Mouse (Mus musculus) forebrain, postnatal 0 days (tissue): ENCODE data around the gene Gm5580. TPM values are rescaled to one million over a fixed set of nuclear protein-coding genes. Genes with fewer than 3 reads are reported as not detected.
"Not testable (repeated sequence)": the region's sequence is repeated elsewhere in the genome, so short reads cannot be mapped to it uniquely, and the experiment has no call there.

Source experiments
- ATAC-seq: fragments of 200-750 bp; cut with Nextera tagmentation; 2 replicates; pipeline ENCODE4 v1.8.0; 2017; ENCODE audit warnings: mild to moderate bottlenecking, moderate library complexity
- DNase-seq: peaks from one replicate; pipeline ENCODE4 v3.0.0-alpha.2; 2015
- H3K27ac ChIP-seq: fragments of 300-500 bp; sonication (generic); 2 replicates; pipeline ENCODE4 v1.5.1; 2014; ENCODE audit warnings: low read depth, mild to moderate bottlenecking, antibody characterized with exemption, low read length, moderate library complexity, mixed read lengths
- H3K27me3 ChIP-seq: fragments of 300-500 bp; sonication (generic); 2 replicates; pipeline ENCODE4 v1.6.1; 2014; ENCODE audit warnings: mild to moderate bottlenecking, low read length, mixed read lengths; ENCODE audit not compliant: insufficient read depth
- H3K36me3 ChIP-seq: fragments of 300-500 bp; sonication (generic); 2 replicates; pipeline ENCODE4 v1.6.1; 2014; ENCODE audit warnings: mild to moderate bottlenecking, moderate library complexity; ENCODE audit not compliant: insufficient read depth
- H3K4me1 ChIP-seq: fragments of 300-500 bp; sonication (generic); 2 replicates; pipeline ENCODE4 v1.6.1; 2014; ENCODE audit warnings: antibody characterized with exemption; ENCODE audit not compliant: insufficient read depth
- H3K4me2 ChIP-seq: fragments of 300-500 bp; sonication (generic); 2 replicates; pipeline ENCODE4 v1.6.1; 2014; ENCODE audit warnings: low read depth, mild to moderate bottlenecking, moderate library complexity
- H3K4me3 ChIP-seq: fragments of 300-500 bp; sonication (generic); 2 replicates; pipeline ENCODE4 v1.5.1; 2014; ENCODE audit warnings: low read depth, low read length, mixed read lengths
- H3K9ac ChIP-seq: fragments of 300-500 bp; sonication (generic); 2 replicates; pipeline ENCODE4 v1.6.1; 2014; ENCODE audit warnings: mild to moderate bottlenecking
- H3K9me3 ChIP-seq: fragments of 300-500 bp; sonication (generic); 2 replicates; pipeline ENCODE4 v1.6.1; 2016; ENCODE audit warnings: low read length
- CTCF ChIP-seq: sonication (generic); IDR thresholded peaks from 2 replicates; pipeline ENCODE4 v1.5.1; 2016; ENCODE audit warnings: antibody characterized with exemption, control low read depth, low read depth
- WGBS: fragments of 180-500 bp; shearing (Covaris S2); extraction: QIAGEN DNeasy Blood & Tissue Kit; methylation state at CpG from one replicate; pipeline ENCODE4 v1.1.7; 2014; 5-methylcytosine and 5-hydroxymethylcytosine counted together
- polyA plus RNA-seq: library from polyadenylated mRNA; unstranded; fragments of >200 nt; fragmentation: Nextera tagmentation; extraction: Ambion mirVana; gene quantifications from 2 replicates; pipeline ENCODE4 v1.2.1, GENCODE M21; 2015
- total RNA-seq: library from RNA; depleted of rRNA; stranded (reverse); fragments of >200 nt; gene quantifications from 2 replicates; pipeline ENCODE4 v1.2.3, GENCODE M21; 2014; rRNA removed

Gene Gm5580
- total RNA-seq: 0.14 and 0.15 TPM in 2 replicates
- polyA plus RNA-seq: 0.34 and 0.44 TPM in 2 replicates

- H3K36me3 ChIP-seq, ATAC-seq, H3K4me3 ChIP-seq, H3K9ac ChIP-seq, H3K4me1 ChIP-seq, DNase-seq, H3K9me3 ChIP-seq, H3K4me2 ChIP-seq, H3K27me3 ChIP-seq, H3K27ac ChIP-seq: not testable (repeated sequence)
- WGBS: 94% methylated on average over 11 of the region's 11 CpGs
These were observed at the start of gene Gm5580 for GRCm38 (mm10) chr6:116550841-116551240. TSS of gene Gm5580 (plus strand) at chr6:116551141.

GRCm38 (mm10) chr6:116506302-116507003 is 44.5 kb upstream of the Gm5580 start, which contains the start of gene Olfr212:
TSS of gene Olfr212 (plus strand) at chr6:116506516.
- not testable (repeated sequence) for H3K27ac ChIP-seq, H3K27me3 ChIP-seq, H3K9ac ChIP-seq, H3K4me1 ChIP-seq, DNase-seq, H3K4me3 ChIP-seq, H3K4me2 ChIP-seq, ATAC-seq, H3K36me3 ChIP-seq, H3K9me3 ChIP-seq
- WGBS: 89% methylated on average over 19 of the region's 20 CpGs

GRCm38 (mm10) chr6:116514832-116515231 is 36.1 kb upstream of the Gm5580 start:
- no peak overlapping the region for H3K9ac ChIP-seq
- no peak for TF ChIP-seq CTCF
- no peak overlapping the region for H3K4me2 ChIP-seq
- no peak overlapping the region for H3K4me3 ChIP-seq
- no peaks in the 10 kb centered on the region for H3K4me1 ChIP-seq
- H3K27ac ChIP-seq: no peak overlapping the region
- ATAC-seq (no peak), DNase-seq (no peak)
- no peaks in the 10 kb centered on the region for H3K9me3 ChIP-seq
- no peaks in the 10 kb centered on the region for H3K36me3 ChIP-seq
- H3K27me3 ChIP-seq: no peaks in the 10 kb centered on the region

- no peak for DNase-seq
- H3K27ac ChIP-seq: no peak within 1 kb of the TSS
- no peak within 1 kb of the TSS for H3K4me2 ChIP-seq
- no peaks in the 10 kb centered on the region for H3K36me3 ChIP-seq
- 96% methylated on average over 1 of the region's 1 CpGs for WGBS
- no peak within 1 kb of the TSS for H3K9ac ChIP-seq
- no peaks in the 10 kb centered on the region for H3K9me3 ChIP-seq
- H3K27me3 ChIP-seq: no peaks in the 10 kb centered on the region
- TF ChIP-seq CTCF: no peak
- H3K4me1 ChIP-seq: no peaks in the 10 kb centered on the region
- no peak within 1 kb of the TSS for H3K4me3 ChIP-seq
- no peak for ATAC-seq
These were observed 12.8 kb upstream of the Gm5580 start, which contains the start of gene Olfr213 for GRCm38 (mm10) chr6:116538156-116538555. TSS of gene Olfr213 (plus strand) at chr6:116538456.

DNA sequence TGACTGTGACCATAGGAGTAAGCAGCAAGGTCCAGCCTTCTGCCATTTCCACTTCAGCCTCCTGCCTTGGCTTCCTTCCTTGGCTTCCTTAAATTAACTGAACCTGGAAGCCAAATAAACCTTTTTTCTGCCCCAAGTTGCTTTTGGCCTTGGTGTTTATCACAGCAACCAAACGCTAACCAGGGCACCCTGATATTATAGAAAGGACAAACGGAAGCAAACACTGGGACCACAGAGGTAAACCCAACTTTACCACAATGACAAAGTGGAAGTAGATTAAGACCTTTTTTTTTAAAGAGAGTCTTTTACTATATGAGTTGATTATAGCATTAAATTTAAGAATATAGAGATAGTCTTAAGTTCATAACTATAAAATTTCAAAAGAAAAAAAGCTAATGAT is 8.4 kb upstream of the Gm5580 start:
- H3K9ac ChIP-seq: no peak overlapping the region
- no peak overlapping the region for H3K4me2 ChIP-seq
- 91% methylated on average over 2 of the region's 2 CpGs for WGBS
- ATAC-seq: no peak
- H3K4me1 ChIP-seq: no peaks in the 10 kb centered on the region
- no peaks in the 10 kb centered on the region for H3K27me3 ChIP-seq
- no peak for DNase-seq
- no peaks in the 10 kb centered on the region for H3K36me3 ChIP-seq
- no peak for TF ChIP-seq CTCF
- H3K4me3 ChIP-seq: no peak overlapping the region
- H3K9me3 ChIP-seq: no peaks in the 10 kb centered on the region
- no peak overlapping the region for H3K27ac ChIP-seq

DNA sequence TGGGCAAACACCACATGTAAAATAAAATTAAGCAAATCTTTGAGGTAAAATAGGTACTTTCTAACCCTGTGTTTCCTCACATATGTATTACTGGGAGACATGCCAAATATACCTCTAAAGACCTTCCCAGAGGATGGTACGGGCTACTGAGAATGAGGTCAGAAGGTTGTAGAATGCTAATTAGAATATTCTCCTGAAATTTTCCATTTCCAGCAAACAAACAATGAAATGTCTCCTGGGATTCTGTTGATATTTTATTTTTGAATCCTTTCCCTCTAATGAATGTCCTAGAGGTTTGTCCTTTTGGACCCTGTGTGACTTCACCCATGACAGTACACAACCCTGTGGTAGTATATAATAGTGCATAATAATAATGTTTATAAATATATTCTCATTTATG is 3.0 kb downstream of the Gm5580 start, which contains the start of gene Olfr214:
Gene Olfr214 (plus strand): TSS at position 301 of the 400 bp plus-strand sequence.
- no peak within 1 kb of the TSS for H3K27ac ChIP-seq
- no peak for TF ChIP-seq CTCF
- DNase-seq (no peak), ATAC-seq (no peak)
- no peaks in the 10 kb centered on the region for H3K36me3 ChIP-seq
- WGBS: 70% methylated on average over 1 of the region's 1 CpGs
- no peak within 1 kb of the TSS for H3K9ac ChIP-seq
- no peaks in the 10 kb centered on the region for H3K27me3 ChIP-seq
- H3K9me3 ChIP-seq: no peaks in the 10 kb centered on the region
- no peak within 1 kb of the TSS for H3K4me2 ChIP-seq
- H3K4me3 ChIP-seq: no peak within 1 kb of the TSS
- no peaks in the 10 kb centered on the region for H3K4me1 ChIP-seq

DNA sequence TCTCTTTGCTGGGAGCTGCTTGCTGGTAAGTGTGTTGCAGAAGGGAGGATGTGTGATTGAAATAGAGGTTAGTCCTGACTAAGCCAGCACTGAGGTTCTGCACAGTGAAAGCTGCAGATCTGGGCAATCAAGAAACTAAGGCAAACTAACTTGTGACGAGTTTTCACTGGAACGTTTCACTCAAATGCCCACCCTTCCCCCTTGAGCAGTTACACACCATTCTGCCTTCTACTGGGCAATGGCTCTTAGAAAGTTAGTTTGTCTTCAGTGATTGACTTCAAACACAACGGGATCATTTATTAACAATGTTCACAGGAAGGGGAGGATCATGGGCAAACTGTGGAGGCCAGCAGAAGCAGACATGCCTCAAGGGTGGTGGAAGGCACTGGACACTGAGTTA is 4.0 kb downstream of the Gm5580 start:
- Histone ChIP-seq H3K27me3 (no peaks in the 10 kb centered on the region), H3K9me3 (no peaks in the 10 kb centered on the region), H3K4me1 (no peaks in the 10 kb centered on the region), H3K4me2 (no peak overlapping the region), H3K36me3 (no peaks in the 10 kb centered on the region), H3K4me3 (no peak overlapping the region), H3K27ac (no peak overlapping the region), H3K9ac (no peak overlapping the region)
- TF ChIP-seq CTCF: no peak
- DNase-seq (no peak), ATAC-seq (no peak)
- WGBS: 81% methylated on average over 3 of the region's 3 CpGs
